Mouse (Mus musculus) intestine, embryonic 14.5 days (tissue): Measurements from ENCODE around the gene Coch. TPM values are rescaled to one million over a fixed set of nuclear protein-coding genes. Genes with fewer than 3 reads are reported as not detected.

Experiments used
- polyA plus RNA-seq: library from polyadenylated mRNA; unstranded; fragments of >200 nt; fragmentation: Nextera tagmentation; extraction: Ambion mirVana; gene quantifications from 2 replicates; pipeline ENCODE4 v1.2.1, GENCODE M21; 2014

Gene Coch
- polyA plus RNA-seq, 1 experiment from 2014 or later, result 1.0 TPM

Other genes starting within 250 kb of the Coch start
- gene G2e3, start 245.3 kb upstream of the Coch start, polyA plus RNA-seq, result 28.4 and 32.2 TPM in 2 replicates
- 74.4 and 75.9 TPM in 2 replicates for gene Scfd1, start 215.8 kb upstream of the Coch start, polyA plus RNA-seq
- gene Ap4s1, start 97.7 kb downstream of the Coch start, polyA plus RNA-seq, result 29.5 and 31.5 TPM in 2 replicates
- 48.6 and 50.6 TPM in 2 replicates for gene Strn3, start 98.6 kb downstream of the Coch start, polyA plus RNA-seq
- gene Hectd1, start 236.2 kb downstream of the Coch start, polyA plus RNA-seq, result 41.1 and 43.3 TPM in 2 replicates